Mouse (Mus musculus) hindbrain, embryonic 14.5 days (tissue): ENCODE measurements around the gene Ncln. TPM values are rescaled to one million over a fixed set of nuclear protein-coding genes. Genes with fewer than 3 reads are reported as not detected.

ENCODE experiments used
- ATAC-seq: fragments of 200-750 bp; cut with Nextera tagmentation; 2 replicates; pipeline ENCODE4 v1.8.0; 2017; ENCODE audit warnings: moderate number of reproducible peaks, mild to moderate bottlenecking, moderate TSS enrichment, moderate library complexity; ENCODE audit not compliant: low FRiP score
- DNase-seq: peaks from one replicate; pipeline ENCODE4 v3.0.0-alpha.2; 2015; ENCODE audit warnings: low spot score
- H3K27ac ChIP-seq: fragments of 300-500 bp; sonication (generic); 2 replicates; pipeline ENCODE4 v1.5.1; 2014; ENCODE audit warnings: mild to moderate bottlenecking, moderate library complexity
- H3K27me3 ChIP-seq: fragments of 300-500 bp; sonication (generic); 2 replicates; pipeline ENCODE4 v1.6.1; 2014; ENCODE audit warnings: mild to moderate bottlenecking, low read length, mixed read lengths; ENCODE audit not compliant: control insufficient read depth, insufficient read depth
- H3K36me3 ChIP-seq: fragments of 300-500 bp; sonication (generic); replicated peaks from 2 replicates; pipeline ENCODE4 v1.6.1; 2014; ENCODE audit not compliant: control insufficient read depth, insufficient read depth
- H3K4me1 ChIP-seq: fragments of 300-500 bp; sonication (generic); replicated peaks from 2 replicates; pipeline ENCODE4 v1.6.1; 2014; ENCODE audit warnings: antibody characterized with exemption, low read length, mixed read lengths; ENCODE audit not compliant: control insufficient read depth, insufficient read depth
- H3K4me2 ChIP-seq: fragments of 300-500 bp; sonication (generic); replicated peaks from 2 replicates; pipeline ENCODE4 v1.6.1; 2014; ENCODE audit warnings: mild to moderate bottlenecking, moderate library complexity
- H3K4me3 ChIP-seq: fragments of 300-500 bp; sonication (generic); replicated peaks from 2 replicates; pipeline ENCODE4 v1.5.1; 2014; ENCODE audit warnings: mild to moderate bottlenecking, low read length
- H3K9ac ChIP-seq: fragments of 300-500 bp; sonication (generic); 2 replicates; pipeline ENCODE4 v1.6.1; 2014
- H3K9me3 ChIP-seq: fragments of 300-500 bp; sonication (generic); 2 replicates; pipeline ENCODE4 v1.6.1; 2016; ENCODE audit warnings: low read length; ENCODE audit not compliant: control insufficient read depth
- WGBS: fragments of 180-500 bp; shearing (Covaris S2); extraction: QIAGEN DNeasy Blood & Tissue Kit; methylation state at CpG from one replicate; pipeline ENCODE4 v1.1.7; 2014; 5-methylcytosine and 5-hydroxymethylcytosine counted together
- polyA plus RNA-seq: library from polyadenylated mRNA; unstranded; fragments of >200 nt; fragmentation: Nextera tagmentation; extraction: Ambion mirVana; gene quantifications from 2 replicates; pipeline ENCODE4 v1.2.1, GENCODE M21; 2014

Ncln gene
- polyA plus RNA-seq, 1 experiment from 2014 or later: 59.0 TPM

GRCm38 (mm10) chr10:81460951-81461350 lies 35.2 kb downstream of the Ncln start:
- WGBS: 50% methylated on average over 11 of the region's 11 CpGs

GRCm38 (mm10) chr10:81460471-81460870 lies 35.7 kb downstream of the Ncln start:
- no peak for DNase-seq
- 39% methylated on average over 20 of the region's 20 CpGs for WGBS
- Histone ChIP-seq H3K4me1 (peaks cover 8% of the 10 kb centered on the region; the same call in 1 of the 2 replicates), H3K27me3 (peaks cover 57% of the 10 kb centered on the region), H3K27ac (no peak overlapping the region), H3K4me2 (no peak overlapping the region), H3K36me3 (peaks cover 27% of the 10 kb centered on the region), H3K4me3 (no peak overlapping the region), H3K9me3 (no peaks in the 10 kb centered on the region), H3K9ac (no peak overlapping the region)
- no peak for ATAC-seq

More at GRCm38 (mm10) chr10:81460951-81461350, 35.2 kb downstream of the Ncln start:
- peaks cover 56% of the 10 kb centered on the region for H3K27me3 ChIP-seq
- H3K9me3 ChIP-seq: no peaks in the 10 kb centered on the region
- peaks cover 8% of the 10 kb centered on the region; the same call in 1 of the 2 replicates for H3K4me1 ChIP-seq
- peaks cover 31% of the 10 kb centered on the region for H3K36me3 ChIP-seq
- H3K4me3 ChIP-seq: no peak overlapping the region
- H3K9ac ChIP-seq: no peak overlapping the region
- no peak for ATAC-seq
- DNase-seq: no peak
- no peak overlapping the region for H3K4me2 ChIP-seq
- H3K27ac ChIP-seq: no peak overlapping the region

GRCm38 (mm10) chr10:81459399-81459798 lies 36.8 kb downstream of the Ncln start:
- H3K27ac ChIP-seq: no peak overlapping the region
- H3K36me3 ChIP-seq: peaks cover 24% of the 10 kb centered on the region; the same call in 1 of the 2 replicates
- H3K27me3 ChIP-seq: peaks cover 61% of the 10 kb centered on the region
- H3K4me3 ChIP-seq: no peak overlapping the region
- H3K9ac ChIP-seq: no peak overlapping the region
- no peaks in the 10 kb centered on the region for H3K9me3 ChIP-seq
- no peak for DNase-seq
- H3K4me2 ChIP-seq: no peak overlapping the region
- 74% methylated on average over 21 of the region's 21 CpGs for WGBS
- ATAC-seq: no peak
- no peaks in the 10 kb centered on the region for H3K4me1 ChIP-seq

- WGBS: 81% methylated on average over 6 of the region's 6 CpGs
- H3K4me3 ChIP-seq: no peak overlapping the region
- DNase-seq: no peak
- H3K27me3 ChIP-seq: peaks cover 63% of the 10 kb centered on the region
- H3K36me3 ChIP-seq: peaks cover 20% of the 10 kb centered on the region; the same call in 1 of the 2 replicates
- H3K9ac ChIP-seq: no peak overlapping the region
- no peak overlapping the region for H3K4me2 ChIP-seq
- no peak for ATAC-seq
- H3K4me1 ChIP-seq: no peaks in the 10 kb centered on the region
- no peaks in the 10 kb centered on the region for H3K9me3 ChIP-seq
- no peak overlapping the region for H3K27ac ChIP-seq
These were observed 37.9 kb downstream of the Ncln start for GRCm38 (mm10) chr10:81458267-81458666.

GRCm38 (mm10) chr10:81457624-81458023 lies 38.6 kb downstream of the Ncln start:
- ATAC-seq: no peak
- peaks cover 18% of the 10 kb centered on the region; the same call in 1 of the 2 replicates for H3K36me3 ChIP-seq
- 94% methylated on average over 8 of the region's 8 CpGs for WGBS

GRCm38 (mm10) chr10:81456983-81457563 lies 39.1 kb downstream of the Ncln start:
- H3K27me3 ChIP-seq: peaks cover 63% of the 10 kb centered on the region
- H3K4me2 ChIP-seq: no peak overlapping the region
- WGBS: 59% methylated on average over 12 of the region's 12 CpGs

More at GRCm38 (mm10) chr10:81457624-81458023, 38.6 kb downstream of the Ncln start:
- Histone ChIP-seq H3K4me3 (no peak overlapping the region), H3K9ac (no peak overlapping the region), H3K9me3 (no peaks in the 10 kb centered on the region), H3K4me1 (no peaks in the 10 kb centered on the region), H3K27ac (no peak overlapping the region), H3K27me3 (peaks cover 63% of the 10 kb centered on the region), H3K4me2 (no peak overlapping the region)
- no peak for DNase-seq

GRCm38 (mm10) chr10:81455181-81455895 lies 40.9 kb downstream of the Ncln start, which contains the start of gene Nfic:
TSS of gene Nfic (minus strand) at chr10:81455635.
- no peaks in the 10 kb centered on the region for H3K4me1 ChIP-seq
- peaks cover 63% of the 10 kb centered on the region for H3K27me3 ChIP-seq
- ATAC-seq (no peak), DNase-seq (no peak)
- no peak within 1 kb of the TSS for H3K27ac ChIP-seq
- 68% methylated on average over 25 of the region's 28 CpGs for WGBS
- H3K9ac ChIP-seq: no peak within 1 kb of the TSS
- no peaks in the 10 kb centered on the region for H3K9me3 ChIP-seq
- H3K4me2 ChIP-seq: no peak within 1 kb of the TSS
- no peaks in the 10 kb centered on the region for H3K36me3 ChIP-seq
- H3K4me3 ChIP-seq: no peak within 1 kb of the TSS

More at GRCm38 (mm10) chr10:81456983-81457563, 39.1 kb downstream of the Ncln start:
- Histone ChIP-seq H3K4me3 (no peak overlapping the region), H3K4me1 (no peaks in the 10 kb centered on the region), H3K36me3 (peaks cover 12% of the 10 kb centered on the region; the same call in 1 of the 2 replicates), H3K27ac (no peak overlapping the region), H3K9ac (no peak overlapping the region), H3K9me3 (no peaks in the 10 kb centered on the region)
- no peak for DNase-seq
- no peak for ATAC-seq

GRCm38 (mm10) chr10:81454106-81454505 lies 42.1 kb downstream of the Ncln start:
- no peak overlapping the region for H3K27ac ChIP-seq
- ATAC-seq (no peak), DNase-seq (no peak)
- no peak overlapping the region for H3K4me2 ChIP-seq
- no peaks in the 10 kb centered on the region for H3K9me3 ChIP-seq
- H3K4me1 ChIP-seq: no peaks in the 10 kb centered on the region
- peaks cover 60% of the 10 kb centered on the region for H3K27me3 ChIP-seq
- no peaks in the 10 kb centered on the region for H3K36me3 ChIP-seq
- H3K4me3 ChIP-seq: no peak overlapping the region
- H3K9ac ChIP-seq: no peak overlapping the region
- WGBS: 86% methylated on average over 2 of the region's 2 CpGs

- H3K4me3 ChIP-seq: no peak overlapping the region
- H3K9me3 ChIP-seq: no peaks in the 10 kb centered on the region
- 5% methylated on average over 14 of the region's 14 CpGs for WGBS
- H3K36me3 ChIP-seq: no peaks in the 10 kb centered on the region
- H3K27ac ChIP-seq: no peak overlapping the region
- peaks cover 60% of the 10 kb centered on the region for H3K27me3 ChIP-seq
- no peak for DNase-seq
- no peaks in the 10 kb centered on the region for H3K4me1 ChIP-seq
- H3K4me2 ChIP-seq: no peak overlapping the region
- no peak overlapping the region for H3K9ac ChIP-seq
- ATAC-seq: no peak
These were observed 43.3 kb downstream of the Ncln start for GRCm38 (mm10) chr10:81452947-81453288.
